Mouse (Mus musculus) stomach, postnatal 0 days (tissue): ENCODE results near the gene Ina.

Experiments used
- CTCF ChIP-seq: IDR thresholded peaks from 2 replicates; pipeline ENCODE4 v1.5.1; 2016; ENCODE audit warnings: antibody characterized with exemption, low read depth, mild to moderate bottlenecking, moderate library complexity
- EP300 ChIP-seq: optimal IDR thresholded peaks from 2 replicates; pipeline ENCODE3; 2016; ENCODE audit warnings: antibody characterized with exemption

DNA sequence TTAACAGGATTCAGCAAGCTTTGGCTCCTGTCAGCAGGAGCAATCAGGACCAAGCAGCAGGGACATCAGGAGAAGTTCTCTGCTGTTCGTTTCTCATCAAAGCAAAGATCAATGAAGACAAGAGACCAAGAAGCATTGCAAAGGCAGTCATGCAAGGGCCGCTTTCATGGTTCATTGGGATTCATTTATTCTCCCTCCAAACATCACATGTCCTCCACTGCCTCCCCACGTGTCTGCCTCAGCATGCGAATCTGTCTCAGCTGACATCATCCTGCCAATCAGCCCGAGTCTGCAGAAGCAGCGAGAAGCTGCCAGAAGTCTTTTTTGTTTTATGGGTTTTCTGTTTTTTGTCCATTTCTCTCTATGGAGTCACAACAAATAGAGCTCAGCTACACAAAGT, 37.0 kb upstream of the Ina start:
- no peak for TF ChIP-seq EP300
- TF ChIP-seq CTCF, result no peak
